Mouse (Mus musculus) kidney, embryonic 14.5 days (tissue): ENCODE measurements around the gene Trim28. TPM values are rescaled to one million over a fixed set of nuclear protein-coding genes. Genes with fewer than 3 reads are reported as not detected.

Source experiments
- ATAC-seq: fragments of 200-750 bp; cut with Nextera tagmentation; 2 replicates; pipeline ENCODE4 v1.8.0; 2017; ENCODE audit warnings: moderate number of reproducible peaks, mild to moderate bottlenecking, moderate TSS enrichment, moderate library complexity; ENCODE audit not compliant: low FRiP score, low TSS enrichment
- H3K27ac ChIP-seq: fragments of 300-500 bp; sonication (generic); 2 replicates; pipeline ENCODE4 v1.5.1; 2014; ENCODE audit warnings: low read depth, mild to moderate bottlenecking, low read length, moderate library complexity, mixed read lengths
- H3K27me3 ChIP-seq: fragments of 300-500 bp; sonication (generic); 2 replicates; pipeline ENCODE4 v1.6.1; 2014; ENCODE audit warnings: mild to moderate bottlenecking, low read length; ENCODE audit not compliant: control insufficient read depth, insufficient read depth
- H3K36me3 ChIP-seq: fragments of 300-500 bp; sonication (generic); 2 replicates; pipeline ENCODE4 v1.6.1; 2014; ENCODE audit warnings: low read length, mixed read lengths; ENCODE audit not compliant: control insufficient read depth, insufficient read depth
- H3K4me1 ChIP-seq: fragments of 300-500 bp; sonication (generic); 2 replicates; pipeline ENCODE4 v1.6.1; 2014; ENCODE audit warnings: low read length, mixed read lengths; ENCODE audit not compliant: control insufficient read depth, insufficient read depth
- H3K4me2 ChIP-seq: fragments of 300-500 bp; sonication (generic); replicated peaks from 2 replicates; pipeline ENCODE4 v1.6.1; 2014; ENCODE audit warnings: low read depth, mild to moderate bottlenecking, low read length
- H3K4me3 ChIP-seq: fragments of 300-500 bp; sonication (generic); 2 replicates; pipeline ENCODE4 v1.5.1; 2014; ENCODE audit warnings: mild to moderate bottlenecking, low read length
- H3K9ac ChIP-seq: fragments of 300-500 bp; sonication (generic); 2 replicates; pipeline ENCODE4 v1.6.1; 2014; ENCODE audit warnings: low read depth, mild to moderate bottlenecking, low read length, moderate library complexity
- H3K9me3 ChIP-seq: fragments of 300-500 bp; sonication (generic); 2 replicates; pipeline ENCODE4 v1.6.1; 2016; ENCODE audit warnings: low read length; ENCODE audit not compliant: control insufficient read depth
- WGBS: fragments of 180-500 bp; shearing (Covaris S2); extraction: QIAGEN DNeasy Blood & Tissue Kit; methylation state at CpG from one replicate; pipeline ENCODE4 v1.1.7; 2014; 5-methylcytosine and 5-hydroxymethylcytosine counted together
- polyA plus RNA-seq: library from polyadenylated mRNA; unstranded; fragments of >200 nt; fragmentation: Nextera tagmentation; extraction: Ambion mirVana; gene quantifications from 2 replicates; pipeline ENCODE4 v1.2.1, GENCODE M21; 2014

Gene Trim28
- polyA plus RNA-seq, 1 experiment from 2014 or later: 514 TPM

GRCm38 (mm10) chr7:13023928-13024731 lies 25.2 kb downstream of the Trim28 start:
- peaks cover 24% of the 10 kb centered on the region for H3K4me1 ChIP-seq
- peak; percentile 82 for ATAC-seq
- peak overlapping the region; percentile 98 for H3K4me2 ChIP-seq
- no peaks in the 10 kb centered on the region for H3K27me3 ChIP-seq
- under 1% methylated on average over 82 of the region's 95 CpGs for WGBS
- H3K27ac ChIP-seq: peak overlapping the region; percentile 100
- peaks cover 41% of the 10 kb centered on the region for H3K36me3 ChIP-seq
- peak overlapping the region; percentile 96 for H3K4me3 ChIP-seq
- peak overlapping the region; percentile 99 for H3K9ac ChIP-seq
- no peaks in the 10 kb centered on the region for H3K9me3 ChIP-seq

- Histone ChIP-seq H3K36me3 (peaks cover 48% of the 10 kb centered on the region), H3K27me3 (no peaks in the 10 kb centered on the region), H3K4me2 (peak overlapping the region; percentile 98), H3K27ac (peak overlapping the region; percentile 100), H3K9ac (peak overlapping the region; percentile 99), H3K4me1 (peaks cover 24% of the 10 kb centered on the region), H3K9me3 (no peaks in the 10 kb centered on the region), H3K4me3 (peak overlapping the region; percentile 96)
- WGBS: 0% methylated on average over 39 of the region's 44 CpGs
- peak; percentile 53 for ATAC-seq
Measured at GRCm38 (mm10) chr7:13024805-13025204, 25.9 kb downstream of the Trim28 start.

- Histone ChIP-seq H3K9ac (peak overlapping the region; percentile 99), H3K4me2 (peak overlapping the region; percentile 98), H3K9me3 (no peaks in the 10 kb centered on the region), H3K27me3 (no peaks in the 10 kb centered on the region), H3K4me1 (peaks cover 24% of the 10 kb centered on the region), H3K27ac (peak overlapping the region; percentile 100; the same call in 1 of the 2 replicates), H3K36me3 (peaks cover 56% of the 10 kb centered on the region), H3K4me3 (peak overlapping the region; percentile 96)
- no peak for ATAC-seq
- WGBS: 26% methylated on average over 4 of the region's 4 CpGs
Measured at GRCm38 (mm10) chr7:13025511-13026112, 26.7 kb downstream of the Trim28 start.

- H3K9me3 ChIP-seq: no peaks in the 10 kb centered on the region
- WGBS: 90% methylated on average over 4 of the region's 4 CpGs
- no peak for ATAC-seq
- peaks cover 21% of the 10 kb centered on the region for H3K4me1 ChIP-seq
- H3K4me2 ChIP-seq: no peak overlapping the region
- no peak overlapping the region for H3K9ac ChIP-seq
- H3K36me3 ChIP-seq: peaks cover 83% of the 10 kb centered on the region
- no peak overlapping the region for H3K4me3 ChIP-seq
- H3K27me3 ChIP-seq: no peaks in the 10 kb centered on the region
- no peak overlapping the region for H3K27ac ChIP-seq
Measured at GRCm38 (mm10) chr7:13028986-13029385, 30.1 kb downstream of the Trim28 start.

GRCm38 (mm10) chr7:13031069-13031468 lies 32.2 kb downstream of the Trim28 start:
- Histone ChIP-seq H3K9me3 (no peaks in the 10 kb centered on the region), H3K4me1 (peaks cover 18% of the 10 kb centered on the region), H3K4me3 (no peak overlapping the region), H3K27me3 (no peaks in the 10 kb centered on the region), H3K36me3 (peaks cover 86% of the 10 kb centered on the region), H3K27ac (no peak overlapping the region), H3K4me2 (no peak overlapping the region), H3K9ac (no peak overlapping the region)
- WGBS: 76% methylated on average over 5 of the region's 5 CpGs
- ATAC-seq: no peak

- H3K27ac ChIP-seq: no peak overlapping the region
- no peak for ATAC-seq
Measured at GRCm38 (mm10) chr7:13031983-13032382, 33.1 kb downstream of the Trim28 start.

GRCm38 (mm10) chr7:13032541-13032940 lies 33.6 kb downstream of the Trim28 start:
- Histone ChIP-seq H3K4me2 (no peak overlapping the region), H3K4me3 (no peak overlapping the region), H3K36me3 (peaks cover 75% of the 10 kb centered on the region), H3K27ac (no peak overlapping the region), H3K9me3 (no peaks in the 10 kb centered on the region), H3K9ac (no peak overlapping the region), H3K4me1 (peaks cover 14% of the 10 kb centered on the region), H3K27me3 (no peaks in the 10 kb centered on the region)
- no peak for ATAC-seq
- 92% methylated on average over 7 of the region's 7 CpGs for WGBS

More at GRCm38 (mm10) chr7:13031983-13032382, 33.1 kb downstream of the Trim28 start:
- Histone ChIP-seq H3K4me1 (peaks cover 15% of the 10 kb centered on the region), H3K27me3 (no peaks in the 10 kb centered on the region), H3K4me2 (no peak overlapping the region), H3K4me3 (no peak overlapping the region), H3K9ac (no peak overlapping the region; the same call in 1 of the 2 replicates), H3K36me3 (peaks cover 81% of the 10 kb centered on the region), H3K9me3 (no peaks in the 10 kb centered on the region)
- 82% methylated on average over 2 of the region's 2 CpGs for WGBS

- peak overlapping the region; percentile 81 for H3K4me2 ChIP-seq
- no peaks in the 10 kb centered on the region for H3K9me3 ChIP-seq
- H3K27ac ChIP-seq: peak overlapping the region; percentile 93; the same call in 1 of the 2 replicates
- H3K4me1 ChIP-seq: peaks cover 14% of the 10 kb centered on the region
- no peak for ATAC-seq
- 37% methylated on average over 13 of the region's 13 CpGs for WGBS
- H3K27me3 ChIP-seq: no peaks in the 10 kb centered on the region
- H3K36me3 ChIP-seq: peaks cover 65% of the 10 kb centered on the region
- peak overlapping the region; percentile 55 for H3K4me3 ChIP-seq
- H3K9ac ChIP-seq: peak overlapping the region; percentile 76
Measured at GRCm38 (mm10) chr7:13033451-13034147, 34.7 kb downstream of the Trim28 start.
